Mouse (Mus musculus): ENCODE measurements at regions not wholly inside any gene's neighbourhood (a gene's known extent, or its start where the extent isn't known, plus 50 kb on each side); places are given as distances from the start of the nearest gene placed in this dataset.

- no peak for DNase-seq (ENCODE audit: low spot score in 2 of 2)
Measured at GRCm38 (mm10) chr1:137636947-137637346, 538.6 kb downstream of the Ptprc start.

GRCm38 (mm10) chr1:137636321-137636944 is 539.1 kb downstream of the Ptprc start:
- DNase-seq (ENCODE audit: low spot score in 2 of 2) = no peak

- DNase-seq (ENCODE audit: low spot score in 2 of 2) = no peak
Measured at GRCm38 (mm10) chr1:137635781-137636180, 539.7 kb downstream of the Ptprc start.

DNA sequence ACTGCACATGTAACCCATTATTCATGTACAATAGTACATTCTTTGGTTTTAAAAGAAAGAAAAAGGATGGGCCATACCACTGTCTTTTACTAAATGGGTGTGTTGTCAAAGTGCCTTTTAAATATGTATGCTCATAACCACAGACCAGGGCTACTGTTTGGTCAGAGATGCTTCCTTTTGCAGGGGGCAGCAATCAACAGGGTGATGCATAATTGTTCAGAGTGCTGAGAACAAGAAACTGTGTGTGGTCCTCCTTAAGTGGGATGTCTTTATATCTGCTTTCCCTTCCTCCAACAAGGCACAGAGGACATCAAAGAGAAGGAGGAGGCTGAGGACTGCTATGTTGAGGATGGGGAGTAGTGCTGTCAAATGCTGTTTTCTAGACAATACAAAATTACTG is 544.0 kb downstream of the Ptprc start:
- DNase-seq (ENCODE audit: low spot score in 2 of 2) = no peak

DNA sequence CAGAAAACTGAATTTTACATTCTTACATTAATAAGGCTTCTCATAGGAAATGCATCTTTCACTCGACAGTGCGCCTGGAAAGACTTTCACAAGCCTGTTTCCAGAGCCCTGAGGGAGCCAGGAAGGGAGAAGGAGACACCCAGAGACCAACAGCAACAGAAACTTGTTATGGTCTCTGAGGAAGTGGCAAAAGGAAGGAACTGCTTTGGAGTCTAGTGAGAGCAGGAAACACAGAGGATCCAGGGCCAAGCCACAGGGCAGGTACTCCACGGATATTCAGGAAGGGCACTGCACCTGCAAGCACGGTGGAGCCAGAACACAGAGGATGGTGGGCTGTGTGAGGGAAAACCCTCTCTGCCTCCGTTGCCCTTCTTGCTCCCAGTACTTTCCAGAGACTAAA is 554.8 kb downstream of the Ptprc start:
- DNase-seq (ENCODE audit: low spot score in 2 of 2) = no peak

DNA sequence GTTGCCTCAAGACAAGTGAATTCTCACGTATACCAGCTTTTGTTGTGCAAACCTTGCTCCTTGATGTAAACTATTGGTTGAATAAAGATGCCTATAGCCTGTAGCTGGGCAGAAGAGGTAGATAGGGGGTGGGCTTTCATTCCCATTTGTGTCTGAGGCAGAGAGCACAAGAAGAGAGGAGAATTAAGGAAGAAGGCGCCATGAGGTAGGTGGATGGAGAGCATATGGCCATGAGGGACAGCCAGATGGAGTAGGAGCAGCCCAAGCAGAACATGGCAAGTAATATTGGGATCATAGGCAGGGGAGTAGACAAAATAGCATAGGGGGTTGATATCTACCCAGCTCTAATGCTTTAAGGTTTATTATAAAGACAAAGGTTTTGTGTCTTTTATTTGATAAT is 557.3 kb downstream of the Ptprc start:
- no peak for DNase-seq (ENCODE audit: low spot score in 2 of 2)

DNA sequence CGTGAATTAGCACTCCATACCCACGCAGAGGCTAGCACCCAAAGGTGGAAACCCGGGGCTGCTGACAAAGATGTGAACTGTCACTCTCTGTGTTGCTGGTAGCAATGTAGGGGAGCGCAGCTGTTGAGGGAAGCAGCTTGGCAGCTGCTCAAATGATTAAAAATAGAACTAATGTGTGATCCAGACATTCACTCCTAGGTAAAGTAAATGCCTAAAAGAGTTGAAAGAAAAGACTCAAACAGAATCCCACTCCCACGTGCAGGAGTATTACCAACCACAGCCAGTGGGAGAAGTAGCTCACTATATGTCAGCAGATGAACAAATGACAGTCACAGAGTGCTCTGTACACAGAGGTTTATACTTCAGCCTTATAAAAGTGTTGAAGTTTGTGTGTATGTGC is 558.0 kb downstream of the Ptprc start:
- peak in 1 of 2 experiments; percentile 29 for DNase-seq (ENCODE audit: low spot score in 2 of 2)

- no peak for DNase-seq (ENCODE audit: low spot score in 2 of 2)
Measured at GRCm38 (mm10) chr1:137606716-137607115, 568.8 kb downstream of the Ptprc start.

GRCm38 (mm10) chr1:137605890-137606663 is 569.4 kb downstream of the Ptprc start:
- DNase-seq (ENCODE audit: low spot score in 2 of 2) = no peak

GRCm38 (mm10) chr1:137593732-137594131 is 581.8 kb downstream of the Ptprc start:
- DNase-seq (ENCODE audit: low spot score in 2 of 2) = no peak

DNA sequence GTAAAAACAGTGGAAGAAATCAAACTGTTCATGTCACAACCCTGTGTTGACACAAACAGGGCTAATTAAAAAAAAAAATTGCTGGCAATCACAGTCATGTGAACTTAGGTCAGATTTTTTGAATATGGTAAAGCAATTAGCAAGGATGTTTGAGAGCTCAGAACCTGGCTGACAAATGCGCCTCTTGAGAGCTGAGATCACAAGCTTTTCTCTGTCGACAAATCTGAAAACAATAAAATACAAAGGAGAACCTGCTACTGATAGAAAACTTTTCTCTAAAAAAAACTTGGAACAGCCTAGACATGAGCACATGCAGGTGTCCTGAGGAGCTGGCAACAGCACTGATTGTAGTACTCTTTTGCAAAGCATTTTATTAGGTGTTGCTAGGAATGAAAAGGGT is 583.6 kb downstream of the Ptprc start:
- no peak for DNase-seq (ENCODE audit: low spot score in 2 of 2)

DNA sequence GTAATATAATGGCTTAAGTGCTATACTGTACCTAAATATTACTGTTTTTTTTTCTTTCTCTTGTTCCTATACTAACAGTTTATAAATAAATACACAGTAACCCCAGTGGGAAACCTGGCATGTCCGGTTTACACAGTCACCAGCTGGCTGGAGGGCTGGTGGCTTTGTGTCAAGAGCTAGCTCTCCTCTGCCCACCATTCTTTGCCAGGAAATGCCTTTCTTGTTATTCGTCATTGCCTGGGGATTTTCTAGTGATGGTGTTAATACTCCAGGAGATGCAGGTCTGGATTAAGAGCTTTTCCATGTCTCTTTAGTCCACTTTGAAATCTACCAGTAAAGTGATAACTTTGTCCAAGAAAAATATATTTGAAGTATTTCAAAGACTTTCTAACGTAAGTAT is 584.2 kb downstream of the Ptprc start:
- DNase-seq (ENCODE audit: low spot score in 2 of 2) = no peak

- no peak for DNase-seq (ENCODE audit: low spot score in 2 of 2)
Measured at GRCm38 (mm10) chr1:137588304-137589300, 586.9 kb downstream of the Ptprc start.

- DNase-seq (ENCODE audit: low spot score in 2 of 2) = no peak
Measured at GRCm38 (mm10) chr1:137587481-137588228, 587.9 kb downstream of the Ptprc start.

DNA sequence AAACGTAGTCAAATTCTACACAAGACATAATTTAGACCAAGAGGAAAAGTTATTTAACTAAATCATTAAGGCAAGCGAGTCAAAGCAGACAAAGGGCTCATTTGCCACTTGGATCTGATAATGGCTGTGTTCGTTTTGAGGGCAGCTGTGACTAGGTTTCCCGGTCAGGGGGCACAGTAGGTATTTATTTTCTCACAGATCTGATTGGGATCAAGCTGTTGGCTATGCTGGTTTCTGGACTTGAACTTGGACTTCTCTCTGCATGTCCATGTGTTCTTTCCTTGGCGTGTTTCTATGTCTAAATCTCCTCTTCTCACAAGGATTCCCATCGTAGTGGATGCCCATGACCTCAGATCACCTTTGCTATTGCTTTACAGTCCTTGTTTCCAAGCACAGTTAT is 590.8 kb downstream of the Ptprc start:
- DNase-seq (ENCODE audit: low spot score in 2 of 2) = no peak

GRCm38 (mm10) chr1:137584104-137584675 is 591.3 kb downstream of the Ptprc start:
- no peak for DNase-seq (ENCODE audit: low spot score in 2 of 2)

DNA sequence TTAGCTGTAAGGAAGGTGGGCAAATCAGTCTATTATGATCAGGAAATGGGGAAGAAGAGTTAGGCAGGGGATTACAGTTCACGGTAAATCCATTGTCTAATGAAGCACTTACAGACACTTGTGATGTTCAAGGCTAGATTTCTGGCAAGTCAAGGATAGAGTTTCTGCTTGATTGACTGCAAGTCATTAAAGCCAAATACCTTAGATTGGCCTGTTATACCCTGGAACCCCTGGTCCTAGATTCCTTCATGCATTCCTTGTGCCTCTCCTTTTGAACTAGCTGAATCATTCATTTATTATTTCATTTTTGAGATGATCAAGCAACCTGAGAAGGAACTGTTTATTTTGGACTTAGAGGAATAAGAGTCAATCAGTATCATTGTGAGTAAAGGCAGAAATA is 597.9 kb downstream of the Ptprc start:
- DNase-seq (ENCODE audit: low spot score in 2 of 2) = no peak

GRCm38 (mm10) chr1:137576174-137576573 is 599.3 kb downstream of the Ptprc start:
- DNase-seq (ENCODE audit: low spot score in 2 of 2) = no peak

DNA sequence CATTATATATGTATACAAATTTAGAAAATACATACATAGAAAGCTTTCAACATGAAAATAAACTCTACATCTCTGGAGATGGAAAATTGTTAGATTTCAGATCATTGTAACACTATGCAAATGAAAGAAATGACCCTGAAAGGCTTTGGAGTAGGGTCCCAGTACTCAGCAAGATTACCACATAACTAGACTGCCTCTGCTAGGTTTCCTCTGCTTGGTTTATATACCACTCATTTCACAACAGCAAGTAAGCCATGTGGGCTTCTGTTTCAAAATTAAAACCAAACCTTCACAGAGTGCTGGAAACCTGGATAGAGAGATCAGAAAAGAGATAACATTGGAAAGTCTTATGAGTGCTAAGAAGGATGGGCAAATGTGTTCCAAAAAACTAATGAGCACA is 600.1 kb downstream of the Ptprc start:
- DNase-seq (ENCODE audit: low spot score in 2 of 2) = no peak

- DNase-seq (ENCODE audit: low spot score in 2 of 2) = no peak
Measured at GRCm38 (mm10) chr1:137571905-137572865, 603.3 kb downstream of the Ptprc start.
